Mouse (Mus musculus): ENCODE data around the gene Tbce. TPM values are rescaled to one million over a fixed set of nuclear protein-coding genes. Genes with fewer than 3 reads are reported as not detected.

Gene Tbce
- polyA plus RNA-seq (2014; fragmentation: Nextera tagmentation; extraction: Ambion mirVana), result 66.5 and 69.1 TPM in 2 replicates

GRCm38 (mm10) chr13:14039292-14039965 is at the start of gene Tbce:
Tbce (minus strand) TSS chr13:14039638.
- DNase-seq (ENCODE audit: low spot score) (peak; percentile 92), ATAC-seq (ENCODE audit: insufficient read depth, low FRiP score, low TSS enrichment) (peak; percentile 96)
- Histone ChIP-seq H3K36me3 (ENCODE audit: control insufficient read depth, insufficient read depth, low read length) (no peaks in the 10 kb centered on the region), H3K4me1 (ENCODE audit: control insufficient read depth, insufficient read depth, low read length) (no peaks in the 10 kb centered on the region), H3K4me2 (ENCODE audit: low read depth) (peak within 1 kb of the TSS; percentile 82), H3K27me3 (ENCODE audit: control insufficient read depth, insufficient read depth, low read length) (no peaks in the 10 kb centered on the region), H3K27ac (ENCODE audit: low read depth, low read length) (peak within 1 kb of the TSS; percentile 90), H3K4me3 (ENCODE audit: low read depth, low read length) (peak within 1 kb of the TSS; percentile 67), H3K9ac (ENCODE audit: low read length) (peak within 1 kb of the TSS; percentile 87), H3K9me3 (ENCODE audit: control insufficient read depth, low read length) (no peaks in the 10 kb centered on the region)
- WGBS, result under 1% methylated on average over 35 of the region's 35 CpGs

- no peaks in the 10 kb centered on the region for H3K36me3 ChIP-seq (ENCODE audit: control insufficient read depth, insufficient read depth, low read length)
- no peak overlapping the region for H3K4me3 ChIP-seq (ENCODE audit: low read depth, low read length)
- no peak for DNase-seq (ENCODE audit: low spot score)
- H3K4me2 ChIP-seq (ENCODE audit: low read depth), result no peak overlapping the region
- H3K27ac ChIP-seq (ENCODE audit: low read depth, low read length), result no peak overlapping the region
- no peaks in the 10 kb centered on the region for H3K4me1 ChIP-seq (ENCODE audit: control insufficient read depth, insufficient read depth, low read length)
- H3K9ac ChIP-seq (ENCODE audit: low read length), result no peak overlapping the region
- WGBS, result 100% methylated on average over 1 of the region's 1 CpGs
- H3K9me3 ChIP-seq (ENCODE audit: control insufficient read depth, low read length), result no peaks in the 10 kb centered on the region
- no peak for ATAC-seq (ENCODE audit: insufficient read depth, low FRiP score, low TSS enrichment)
- no peaks in the 10 kb centered on the region for H3K27me3 ChIP-seq (ENCODE audit: control insufficient read depth, insufficient read depth, low read length)
Observed at GRCm38 (mm10) chr13:14088669-14089068, 49.2 kb upstream of the Tbce start.

- DNase-seq (ENCODE audit: low spot score) (no peak), ATAC-seq (ENCODE audit: insufficient read depth, low FRiP score, low TSS enrichment) (no peak)
- Histone ChIP-seq H3K9me3 (ENCODE audit: control insufficient read depth, low read length) (no peaks in the 10 kb centered on the region), H3K4me2 (ENCODE audit: low read depth) (no peak overlapping the region), H3K27me3 (ENCODE audit: control insufficient read depth, insufficient read depth, low read length) (no peaks in the 10 kb centered on the region), H3K36me3 (ENCODE audit: control insufficient read depth, insufficient read depth, low read length) (no peaks in the 10 kb centered on the region), H3K4me3 (ENCODE audit: low read depth, low read length) (no peak overlapping the region), H3K4me1 (ENCODE audit: control insufficient read depth, insufficient read depth, low read length) (no peaks in the 10 kb centered on the region), H3K27ac (ENCODE audit: low read depth, low read length) (no peak overlapping the region), H3K9ac (ENCODE audit: low read length) (no peak overlapping the region)
- 88% methylated on average over 1 of the region's 1 CpGs for WGBS
Observed at GRCm38 (mm10) chr13:14075326-14075725, 35.9 kb upstream of the Tbce start.

- H3K4me2 ChIP-seq (ENCODE audit: low read depth), result no peak overlapping the region
- H3K4me1 ChIP-seq (ENCODE audit: control insufficient read depth, insufficient read depth, low read length), result no peaks in the 10 kb centered on the region
- no peak overlapping the region for H3K27ac ChIP-seq (ENCODE audit: low read depth, low read length)
- H3K9me3 ChIP-seq (ENCODE audit: control insufficient read depth, low read length), result no peaks in the 10 kb centered on the region
- DNase-seq (ENCODE audit: low spot score), result no peak
- ATAC-seq (ENCODE audit: insufficient read depth, low FRiP score, low TSS enrichment), result no peak
- H3K27me3 ChIP-seq (ENCODE audit: control insufficient read depth, insufficient read depth, low read length), result no peaks in the 10 kb centered on the region
- no peaks in the 10 kb centered on the region for H3K36me3 ChIP-seq (ENCODE audit: control insufficient read depth, insufficient read depth, low read length)
- H3K4me3 ChIP-seq (ENCODE audit: low read depth, low read length), result no peak overlapping the region
- no peak overlapping the region for H3K9ac ChIP-seq (ENCODE audit: low read length)
- 92% methylated on average over 1 of the region's 1 CpGs for WGBS
Observed at GRCm38 (mm10) chr13:14074371-14074770, 34.9 kb upstream of the Tbce start.

GRCm38 (mm10) chr13:14069291-14069690 is 29.9 kb upstream of the Tbce start:
- Histone ChIP-seq H3K27me3 (ENCODE audit: control insufficient read depth, insufficient read depth, low read length) (no peaks in the 10 kb centered on the region), H3K9me3 (ENCODE audit: control insufficient read depth, low read length) (no peaks in the 10 kb centered on the region), H3K4me1 (ENCODE audit: control insufficient read depth, insufficient read depth, low read length) (no peaks in the 10 kb centered on the region), H3K4me3 (ENCODE audit: low read depth, low read length) (no peak overlapping the region), H3K9ac (ENCODE audit: low read length) (no peak overlapping the region), H3K27ac (ENCODE audit: low read depth, low read length) (no peak overlapping the region), H3K4me2 (ENCODE audit: low read depth) (no peak overlapping the region), H3K36me3 (ENCODE audit: control insufficient read depth, insufficient read depth, low read length) (no peaks in the 10 kb centered on the region)
- 88% methylated on average over 1 of the region's 1 CpGs for WGBS
- DNase-seq (ENCODE audit: low spot score) (no peak), ATAC-seq (ENCODE audit: insufficient read depth, low FRiP score, low TSS enrichment) (no peak)

GRCm38 (mm10) chr13:14068035-14068434 is 28.6 kb upstream of the Tbce start:
- Histone ChIP-seq H3K27ac (ENCODE audit: low read depth, low read length) (no peak overlapping the region), H3K27me3 (ENCODE audit: control insufficient read depth, insufficient read depth, low read length) (no peaks in the 10 kb centered on the region), H3K4me2 (ENCODE audit: low read depth) (no peak overlapping the region), H3K4me1 (ENCODE audit: control insufficient read depth, insufficient read depth, low read length) (no peaks in the 10 kb centered on the region), H3K4me3 (ENCODE audit: low read depth, low read length) (no peak overlapping the region), H3K9ac (ENCODE audit: low read length) (no peak overlapping the region), H3K36me3 (ENCODE audit: control insufficient read depth, insufficient read depth, low read length) (no peaks in the 10 kb centered on the region), H3K9me3 (ENCODE audit: control insufficient read depth, low read length) (no peaks in the 10 kb centered on the region)
- DNase-seq (ENCODE audit: low spot score) (no peak), ATAC-seq (ENCODE audit: insufficient read depth, low FRiP score, low TSS enrichment) (no peak)

GRCm38 (mm10) chr13:14065701-14066100 is 26.3 kb upstream of the Tbce start:
- H3K4me3 ChIP-seq (ENCODE audit: low read depth, low read length), result no peak overlapping the region
- 91% methylated on average over 1 of the region's 1 CpGs for WGBS
- no peak for ATAC-seq (ENCODE audit: insufficient read depth, low FRiP score, low TSS enrichment)

GRCm38 (mm10) chr13:14065028-14065380 is 25.6 kb upstream of the Tbce start:
- H3K4me1 ChIP-seq (ENCODE audit: control insufficient read depth, insufficient read depth, low read length), result peaks cover 4% of the 10 kb centered on the region; the same call in 1 of the 2 replicates
- H3K4me3 ChIP-seq (ENCODE audit: low read depth, low read length), result peak overlapping the region; percentile 99
- H3K9ac ChIP-seq (ENCODE audit: low read length), result peak overlapping the region; percentile 98
- peak overlapping the region; percentile 72 for H3K4me2 ChIP-seq (ENCODE audit: low read depth)
- no peaks in the 10 kb centered on the region for H3K36me3 ChIP-seq (ENCODE audit: control insufficient read depth, insufficient read depth, low read length)
- no peaks in the 10 kb centered on the region for H3K27me3 ChIP-seq (ENCODE audit: control insufficient read depth, insufficient read depth, low read length)
- DNase-seq (ENCODE audit: low spot score) (no peak), ATAC-seq (ENCODE audit: insufficient read depth, low FRiP score, low TSS enrichment) (no peak)
- no peak overlapping the region for H3K27ac ChIP-seq (ENCODE audit: low read depth, low read length)
- 25% methylated on average over 9 of the region's 9 CpGs for WGBS
- H3K9me3 ChIP-seq (ENCODE audit: control insufficient read depth, low read length), result no peaks in the 10 kb centered on the region

More at GRCm38 (mm10) chr13:14065701-14066100, 26.3 kb upstream of the Tbce start:
- H3K9ac ChIP-seq (ENCODE audit: low read length), result no peak overlapping the region
- H3K36me3 ChIP-seq (ENCODE audit: control insufficient read depth, insufficient read depth, low read length), result no peaks in the 10 kb centered on the region
- H3K4me2 ChIP-seq (ENCODE audit: low read depth), result no peak overlapping the region
- no peaks in the 10 kb centered on the region for H3K27me3 ChIP-seq (ENCODE audit: control insufficient read depth, insufficient read depth, low read length)
- DNase-seq (ENCODE audit: low spot score), result no peak
- H3K4me1 ChIP-seq (ENCODE audit: control insufficient read depth, insufficient read depth, low read length), result peaks cover 4% of the 10 kb centered on the region; the same call in 1 of the 2 replicates
- no peak overlapping the region for H3K27ac ChIP-seq (ENCODE audit: low read depth, low read length)
- no peaks in the 10 kb centered on the region for H3K9me3 ChIP-seq (ENCODE audit: control insufficient read depth, low read length)

DNA sequence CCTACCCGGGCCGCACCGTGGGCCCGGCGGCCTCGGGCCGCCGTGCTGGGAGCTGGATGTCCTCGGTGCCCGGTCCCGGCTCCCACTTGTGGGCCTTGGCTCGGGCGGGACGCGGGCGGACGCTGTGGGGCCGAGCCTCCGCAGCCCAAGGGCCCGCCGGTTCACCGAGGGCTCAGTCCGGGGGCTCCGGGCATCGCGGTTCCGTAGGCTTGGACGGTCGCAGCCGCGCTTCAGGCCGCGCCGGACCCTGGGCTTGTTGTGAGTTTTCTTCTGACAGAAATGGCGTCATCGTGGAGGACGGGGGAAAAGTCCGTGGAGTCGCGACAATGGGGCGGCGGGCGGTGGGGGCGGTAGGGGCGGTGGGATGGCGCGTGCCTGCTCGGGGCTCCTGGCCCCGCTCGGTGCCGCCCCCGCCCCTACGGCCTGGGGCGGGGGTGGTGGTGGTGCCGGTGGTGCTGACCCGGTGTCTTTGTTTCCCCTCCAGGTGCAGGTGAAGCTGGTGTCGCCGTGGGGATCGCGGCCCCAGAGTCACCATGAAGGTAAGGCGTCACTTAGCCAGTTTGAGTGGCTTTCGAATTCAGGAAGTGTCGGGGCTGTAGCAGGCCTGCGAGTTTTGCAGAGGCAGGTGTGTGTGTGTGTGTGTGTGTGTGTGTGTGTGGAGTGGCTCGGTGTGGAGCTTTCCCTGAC is 25.0 kb upstream of the Tbce start:
- ATAC-seq (ENCODE audit: insufficient read depth, low FRiP score, low TSS enrichment), result no peak
- Histone ChIP-seq H3K4me2 (ENCODE audit: low read depth) (peak overlapping the region; percentile 72), H3K27ac (ENCODE audit: low read depth, low read length) (peak overlapping the region; percentile 95), H3K9me3 (ENCODE audit: control insufficient read depth, low read length) (no peaks in the 10 kb centered on the region), H3K4me1 (ENCODE audit: control insufficient read depth, insufficient read depth, low read length) (peaks cover 4% of the 10 kb centered on the region; the same call in 1 of the 2 replicates), H3K9ac (ENCODE audit: low read length) (peak overlapping the region; percentile 98), H3K27me3 (ENCODE audit: control insufficient read depth, insufficient read depth, low read length) (no peaks in the 10 kb centered on the region), H3K36me3 (ENCODE audit: control insufficient read depth, insufficient read depth, low read length) (no peaks in the 10 kb centered on the region), H3K4me3 (ENCODE audit: low read depth, low read length) (peak overlapping the region; percentile 99)
- WGBS, result 0% methylated on average over 54 of the region's 65 CpGs
- DNase-seq (ENCODE audit: low spot score), result peak; percentile 31
